Mouse (Mus musculus) c-Kit-negative CD71-positive TER-119-positive erythroid progenitor cells, embryonic 14.5 days (primary cell): ENCODE results near the gene Ttll8.

Experiments used
- DNase-seq: peaks from one replicate; pipeline ENCODE4 v3.0.0-alpha.2; 2013; ENCODE audit warnings: low read depth, low spot score

The Ttll8 gene

GRCm38 (mm10) chr15:88954368-88955072 lies at the start of gene Ttll8:
Gene Ttll8, minus strand, starts transcription at chr15:88954418.
- DNase-seq = no peak

DNA sequence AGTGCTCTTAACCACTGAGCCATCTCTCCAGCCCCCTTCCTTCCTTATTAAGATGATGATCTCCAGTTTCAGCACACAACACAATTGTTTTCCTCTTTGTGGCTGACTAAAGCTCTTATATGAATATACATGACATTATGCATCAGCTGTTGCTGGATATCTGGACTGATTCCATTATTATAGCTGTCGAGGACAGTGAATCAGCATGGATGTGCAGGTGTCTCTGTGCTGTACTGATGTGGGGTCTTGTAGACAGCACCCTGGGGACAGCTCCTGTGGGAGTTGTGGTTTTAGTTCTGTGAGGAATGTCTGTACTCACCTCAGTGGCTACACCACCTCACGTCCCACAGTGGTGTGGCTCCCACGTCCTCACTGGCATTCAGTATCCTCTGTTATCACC lies 47.0 kb upstream of the Ttll8 start:
- DNase-seq = no peak

DNA sequence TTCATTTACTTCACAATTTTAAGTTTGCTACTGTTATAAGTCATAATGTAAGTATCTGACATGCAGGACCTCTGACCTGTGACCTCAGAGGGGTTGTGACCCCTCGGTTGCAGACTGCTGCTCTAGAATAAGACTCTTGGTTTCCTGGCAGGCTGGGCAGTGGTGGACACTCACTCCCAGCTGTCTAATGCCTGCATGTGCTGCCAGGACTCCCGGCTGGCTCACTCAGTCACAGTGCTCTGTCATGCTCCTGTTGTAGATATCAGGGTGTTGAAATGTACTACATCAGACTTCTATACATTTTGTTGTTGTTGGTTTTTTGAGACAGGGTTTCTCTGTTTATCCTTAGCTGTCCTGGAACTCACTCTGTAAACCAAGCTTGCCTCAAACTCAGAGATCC lies 46.1 kb upstream of the Ttll8 start:
- no peak for DNase-seq

DNA sequence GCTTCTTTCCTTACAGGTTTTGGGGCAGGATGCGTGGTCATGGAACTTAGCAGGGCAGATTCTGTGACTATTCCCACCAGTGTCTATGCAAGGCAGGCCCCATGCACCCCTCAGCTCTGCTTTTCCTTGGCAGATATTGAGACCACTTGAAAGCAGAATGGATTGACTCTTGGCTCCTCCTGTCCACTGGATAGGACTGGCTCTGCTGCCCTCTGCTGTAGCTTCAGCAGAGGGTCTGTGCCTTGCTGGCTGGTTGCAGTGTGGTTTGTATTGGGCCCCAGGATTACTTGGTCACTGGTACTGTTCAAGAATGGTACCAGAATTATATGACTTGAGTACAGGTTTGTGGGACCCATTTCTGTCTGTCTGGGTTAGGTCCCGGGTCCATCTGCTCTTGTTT lies 44.9 kb upstream of the Ttll8 start:
- DNase-seq = no peak

- no peak for DNase-seq
Measured at GRCm38 (mm10) chr15:88998636-88999035, 44.4 kb upstream of the Ttll8 start.

GRCm38 (mm10) chr15:88989236-88989635 lies 35.0 kb upstream of the Ttll8 start:
- no peak for DNase-seq

- DNase-seq = no peak
Measured at GRCm38 (mm10) chr15:88982534-88983079, 28.4 kb upstream of the Ttll8 start, which contains the start of gene Mov10l1. Gene Mov10l1, plus strand, starts transcription at chr15:88982909.

DNA sequence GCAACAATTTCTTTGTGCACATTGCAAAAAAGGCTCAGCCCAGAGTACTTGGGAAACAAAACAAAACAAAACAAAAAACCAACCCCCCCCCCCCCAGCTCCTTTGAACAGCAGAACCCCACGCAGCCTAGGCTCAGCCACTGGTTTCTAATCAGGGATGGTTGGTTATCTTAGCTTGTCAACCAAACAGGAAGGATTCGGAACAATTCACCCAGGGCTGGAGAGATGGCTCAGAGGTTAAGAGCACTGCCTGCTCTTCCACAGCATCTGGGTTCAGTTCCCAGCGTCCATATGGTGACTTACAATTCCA lies 24.9 kb upstream of the Ttll8 start:
- no peak for DNase-seq

DNA sequence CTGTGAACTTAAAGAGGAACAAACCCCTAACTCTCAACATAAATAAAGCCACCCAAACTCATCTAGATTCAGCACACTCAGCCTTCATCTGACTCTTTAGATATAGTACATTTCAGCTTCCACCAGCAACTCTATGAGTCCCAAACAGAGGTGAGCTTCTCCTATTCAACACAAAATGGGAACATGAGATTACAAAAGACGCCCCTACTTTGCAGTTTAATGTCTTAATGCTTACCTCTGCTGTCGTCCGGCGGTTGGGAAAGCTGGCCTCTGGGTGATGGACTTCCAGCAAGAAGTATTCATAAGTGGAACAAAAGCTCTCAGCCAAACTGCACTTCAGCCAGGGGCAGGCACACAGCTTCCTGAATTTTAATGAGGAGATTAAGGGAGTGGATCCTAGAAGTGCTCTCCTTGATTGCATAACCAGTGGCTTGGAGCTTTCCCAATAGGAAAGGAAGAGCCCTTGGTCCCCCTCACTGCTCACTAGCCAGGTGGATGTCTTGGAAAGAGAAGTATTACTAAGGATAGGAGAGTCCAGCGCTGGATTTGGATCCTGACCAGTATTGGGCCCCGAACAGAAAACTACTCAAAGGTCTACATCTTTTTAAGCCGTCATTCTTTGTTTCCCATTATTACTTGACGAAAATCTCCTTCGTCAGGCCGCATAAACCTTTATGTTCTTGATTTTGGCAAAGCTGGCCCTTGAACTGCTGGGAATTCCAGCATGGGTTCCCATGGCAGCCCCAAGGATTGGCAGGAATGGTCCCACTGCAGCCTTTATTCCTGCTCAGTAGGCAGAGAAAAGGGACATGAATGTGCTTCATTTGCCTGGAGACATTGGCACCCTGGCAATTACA lies 24.3 kb upstream of the Ttll8 start, which contains the start of gene Mlc1:
Mlc1 (minus strand) TSS at position 727 of the 857 bp plus-strand sequence.
- DNase-seq = no peak

DNA sequence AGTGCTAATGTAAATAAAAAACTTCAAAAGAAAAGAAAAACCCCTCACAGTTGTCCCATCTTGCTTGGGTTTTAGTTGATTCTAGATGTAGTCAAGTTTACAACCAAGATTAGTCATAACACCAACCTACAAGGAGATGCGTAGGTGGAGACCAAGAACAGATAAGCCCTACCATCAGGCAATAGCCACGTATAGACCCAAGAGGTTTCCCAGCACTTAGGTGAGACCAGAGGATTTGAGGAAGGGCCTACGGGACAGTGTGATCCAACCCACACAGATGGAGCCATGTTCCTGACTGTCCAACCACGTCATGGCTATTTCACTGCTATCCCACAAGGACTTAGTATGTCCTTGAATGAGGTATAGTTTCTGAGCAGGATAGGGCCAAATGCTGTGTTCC lies 18.1 kb upstream of the Ttll8 start:
- DNase-seq = no peak

DNA sequence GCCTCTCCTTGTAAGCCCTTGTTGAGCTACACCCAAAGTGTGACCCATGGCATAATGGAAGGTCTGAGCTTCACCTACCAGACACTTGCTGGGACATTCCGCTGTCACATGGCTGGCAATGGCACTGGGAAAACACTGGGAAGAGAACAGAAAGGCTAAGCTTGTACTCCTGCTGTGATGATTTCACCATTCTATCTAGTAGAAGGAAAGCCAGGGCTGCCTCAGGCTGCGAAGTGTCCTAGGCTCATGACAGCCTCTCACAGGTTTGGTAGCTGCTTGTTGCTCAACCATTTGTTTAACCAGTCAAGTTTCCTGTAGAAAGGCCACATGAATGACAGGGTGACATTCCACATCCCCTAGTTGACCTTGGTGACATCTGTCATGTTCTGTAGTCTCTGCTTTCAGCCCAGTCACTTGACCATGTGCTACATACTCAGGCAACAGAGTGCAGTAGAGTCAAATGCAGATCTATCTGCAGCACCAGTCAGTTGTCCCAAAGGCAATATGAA lies 9.9 kb upstream of the Ttll8 start:
- DNase-seq = no peak

DNA sequence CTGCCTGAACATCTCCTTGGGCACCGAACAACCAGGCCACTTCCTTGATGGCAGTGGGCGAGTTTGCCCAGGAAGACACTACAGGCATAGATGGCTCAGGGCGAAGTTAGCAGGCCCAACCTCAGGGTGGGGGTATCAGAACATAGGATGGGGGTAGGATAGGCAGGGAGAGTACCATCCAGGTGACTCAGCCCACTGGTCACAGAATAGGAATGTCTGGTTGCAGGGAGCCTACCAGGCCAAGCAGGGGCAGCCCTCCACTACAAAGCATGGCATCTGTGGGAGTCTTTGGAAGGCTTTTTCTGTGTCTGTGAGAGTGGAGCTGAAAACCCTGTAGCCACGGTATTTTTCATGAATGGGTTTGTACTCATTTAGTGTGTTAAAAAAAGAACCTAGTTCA lies 3.3 kb upstream of the Ttll8 start:
- no peak for DNase-seq

- no peak for DNase-seq
Measured at GRCm38 (mm10) chr15:88955342-88955741, 1.1 kb upstream of the Ttll8 start.

GRCm38 (mm10) chr15:88951246-88951645 lies 3.0 kb downstream of the Ttll8 start:
- no peak for DNase-seq

DNA sequence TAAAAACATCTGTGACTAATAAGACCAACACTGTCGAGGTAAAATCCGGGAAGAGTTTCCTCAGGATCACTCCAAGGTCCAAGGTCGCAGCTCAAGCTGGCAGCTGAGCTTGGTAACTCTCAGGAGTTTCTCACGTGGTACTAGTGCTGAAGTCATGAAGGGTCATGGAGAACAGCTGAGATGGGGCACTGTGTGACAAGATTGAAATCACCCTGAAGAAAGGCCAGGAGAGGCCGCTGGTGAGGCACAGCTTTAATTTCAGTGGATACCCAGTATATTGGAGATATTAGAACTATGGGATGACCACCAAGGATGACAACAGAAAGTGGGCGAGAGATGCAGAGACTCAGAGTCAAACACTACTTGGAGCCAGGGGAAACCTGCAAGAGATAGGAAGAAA lies 7.4 kb downstream of the Ttll8 start:
- no peak for DNase-seq

- no peak for DNase-seq
Measured at GRCm38 (mm10) chr15:88943896-88944551, 10.2 kb downstream of the Ttll8 start.

GRCm38 (mm10) chr15:88942783-88943182 lies 11.4 kb downstream of the Ttll8 start:
- no peak for DNase-seq

DNA sequence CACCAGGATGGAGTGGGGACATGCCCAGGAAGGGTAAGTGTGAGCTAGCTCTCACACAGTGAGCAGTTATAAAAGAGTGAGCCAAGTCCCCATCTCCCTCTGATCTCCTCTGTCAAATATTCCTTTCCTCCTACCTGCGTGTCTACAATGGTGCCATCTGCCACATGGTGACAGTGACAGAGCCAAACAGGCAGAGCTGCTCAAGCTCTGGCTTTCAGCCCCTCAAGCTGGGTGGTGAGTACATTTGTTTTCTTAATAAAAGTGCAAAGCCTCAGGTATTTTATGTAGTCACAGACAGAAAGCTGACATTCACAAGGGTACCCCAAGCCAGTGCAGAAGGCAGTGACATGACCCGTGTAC lies 16.9 kb downstream of the Ttll8 start:
- DNase-seq = no peak

DNA sequence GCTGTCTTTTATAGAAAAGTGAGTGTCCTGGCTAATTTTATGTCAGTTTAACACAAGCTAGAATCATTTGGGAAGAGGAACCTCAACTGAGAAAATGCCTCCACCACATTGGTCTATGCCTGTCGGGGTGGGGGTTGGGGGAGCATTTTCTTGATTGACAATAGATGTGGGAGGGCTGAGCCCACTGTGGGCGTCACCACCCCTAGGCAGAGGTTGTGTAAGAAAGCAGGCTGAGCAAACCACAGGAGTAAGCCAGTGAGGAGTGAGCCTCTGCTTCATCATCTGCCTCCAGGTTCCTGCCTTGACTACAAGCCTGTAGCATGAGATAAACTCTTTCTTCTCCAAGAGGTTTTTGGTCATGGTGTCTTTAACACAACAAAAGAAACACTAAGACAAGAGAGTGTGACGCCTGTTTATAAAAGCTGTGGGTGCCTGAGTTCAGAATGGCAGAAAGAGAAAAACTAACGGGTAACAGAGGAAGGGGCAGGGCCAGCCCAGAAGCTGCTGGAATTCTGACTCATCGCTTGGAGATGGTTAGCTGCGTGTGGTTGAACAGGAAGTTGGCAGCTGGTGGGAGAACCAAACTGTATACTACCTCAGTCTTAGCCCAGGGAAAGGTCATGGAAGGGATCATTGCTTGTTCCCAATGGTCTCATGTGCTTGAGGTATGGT lies 17.5 kb downstream of the Ttll8 start:
- DNase-seq = no peak

- DNase-seq = no peak
Measured at GRCm38 (mm10) chr15:88934141-88934540, 20.1 kb downstream of the Ttll8 start.

DNA sequence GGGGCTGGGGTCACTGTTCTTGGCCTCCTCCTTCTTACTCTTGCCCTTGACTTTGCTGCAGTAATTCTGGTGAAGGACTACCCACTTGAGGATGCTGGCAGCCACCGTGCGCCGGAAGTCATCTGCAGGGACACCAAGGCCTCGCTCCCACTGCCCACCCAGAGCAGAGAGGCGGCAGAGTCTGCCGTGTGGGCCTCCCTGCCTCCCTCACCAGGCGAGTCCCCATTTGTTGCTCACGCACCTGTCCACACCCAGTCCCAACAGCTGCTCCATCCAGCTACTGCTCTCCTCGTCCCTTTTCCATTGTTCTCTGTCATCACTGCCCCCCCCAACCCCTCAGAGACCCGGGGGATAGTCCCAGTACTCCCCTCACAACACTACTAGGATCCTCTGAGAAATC lies 21.6 kb downstream of the Ttll8 start:
- DNase-seq = no peak

DNA sequence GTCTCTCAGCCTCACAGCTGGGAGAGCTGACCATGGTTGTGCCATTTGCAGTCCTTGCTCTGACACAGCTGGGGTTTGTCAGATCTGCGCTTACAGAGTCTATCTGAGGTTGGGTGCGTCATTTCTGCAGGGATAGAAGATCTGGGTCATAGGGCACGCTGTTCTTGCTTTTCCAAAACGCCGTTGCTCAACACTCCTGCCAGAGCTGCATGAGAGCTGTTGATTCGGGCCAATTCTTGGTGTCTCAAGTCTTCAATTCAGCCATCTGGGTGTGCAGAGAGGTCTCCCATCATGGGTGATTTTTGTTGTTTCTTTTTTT lies 32.3 kb downstream of the Ttll8 start:
- no peak for DNase-seq
